Mouse (Mus musculus): ENCODE data around the gene Commd3. TPM values are rescaled to one million over a fixed set of nuclear protein-coding genes. Genes with fewer than 3 reads are reported as not detected.

Commd3 gene
- 117 and 125 TPM in 2 replicates for polyA plus RNA-seq (2012; rRNA removed)

DNA sequence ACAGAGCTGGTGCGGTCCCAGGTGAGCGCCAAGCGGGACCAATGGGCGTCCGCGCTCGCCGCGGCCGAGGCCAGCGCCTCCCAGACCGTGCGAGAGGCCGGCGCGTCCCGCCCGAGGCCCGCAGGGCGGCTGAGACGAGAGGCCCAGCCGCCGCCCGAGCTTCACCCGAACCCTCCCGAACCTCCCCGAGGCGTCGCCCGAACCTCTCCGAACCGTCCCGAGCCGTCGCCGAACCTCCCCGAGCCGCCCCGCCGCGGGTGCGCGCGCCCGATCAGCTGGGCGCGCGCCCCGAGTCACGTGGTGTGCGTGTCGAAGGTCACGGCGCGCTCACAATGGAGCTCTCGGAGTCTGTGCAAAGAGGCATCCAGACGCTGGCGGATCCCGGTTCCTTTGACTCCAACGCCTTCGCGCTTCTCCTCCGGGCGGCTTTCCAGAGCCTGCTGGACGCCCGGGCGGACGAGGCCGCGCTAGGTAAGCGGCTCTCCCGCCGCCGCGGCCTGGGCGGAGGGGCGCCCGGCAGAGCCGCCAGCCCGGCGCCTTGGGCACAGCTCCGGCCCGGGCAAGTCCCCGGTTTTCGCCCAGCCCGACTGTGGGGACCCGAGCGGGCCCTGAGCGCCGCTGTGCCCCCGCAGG lies at the start of gene Commd3:
Gene Commd3, plus strand, starts transcription at position 252 of the 633 bp plus-strand sequence.
- H3K4me3 ChIP-seq (ENCODE audit: insufficient read depth, low read length) = peak within 1 kb of the TSS; percentile 84
- peak; percentile 89 for TF ChIP-seq POLR2A (IDR thresholded peaks at IDR 0.05; ENCODE audit: extremely low read depth, insufficient read depth, low read length)
- TF ChIP-seq CTCF (IDR thresholded peaks at IDR 0.05; ENCODE audit: extremely low read depth, insufficient read depth, low read length) = no peak
- H3K27ac ChIP-seq (ENCODE audit: insufficient read depth, low read length) = peak within 1 kb of the TSS; percentile 96
- H3K4me1 ChIP-seq (ENCODE audit: control insufficient read depth, insufficient read depth, low read length) = no peaks in the 10 kb centered on the region

DNA sequence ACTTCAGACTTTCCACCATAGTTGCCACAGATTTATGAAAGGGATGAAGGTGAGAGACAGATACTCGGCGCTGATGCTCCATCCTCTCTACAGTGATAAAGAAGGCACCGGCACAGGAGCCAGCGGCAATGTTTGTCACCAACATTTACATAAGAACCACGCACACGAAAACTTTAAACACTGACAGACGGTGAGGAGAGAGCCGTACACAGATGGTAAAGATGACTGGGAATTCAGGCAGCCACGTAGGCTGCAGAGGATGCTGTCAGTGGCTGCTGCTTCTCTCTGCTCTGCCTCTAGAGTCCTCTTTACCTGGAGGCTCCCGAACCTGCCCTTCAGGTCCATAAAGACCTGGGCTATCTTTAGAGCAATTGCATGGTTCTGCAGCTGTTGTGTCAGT lies 49.0 kb upstream of the Commd3 start:
- H3K27ac ChIP-seq (ENCODE audit: insufficient read depth, low read length) = no peak overlapping the region
- TF ChIP-seq CTCF (IDR thresholded peaks at IDR 0.05; ENCODE audit: extremely low read depth, insufficient read depth, low read length) (no peak), POLR2A (IDR thresholded peaks at IDR 0.05; ENCODE audit: extremely low read depth, insufficient read depth, low read length) (no peak)
- no peak overlapping the region for H3K4me3 ChIP-seq (ENCODE audit: insufficient read depth, low read length)
- no peaks in the 10 kb centered on the region for H3K4me1 ChIP-seq (ENCODE audit: control insufficient read depth, insufficient read depth, low read length)

DNA sequence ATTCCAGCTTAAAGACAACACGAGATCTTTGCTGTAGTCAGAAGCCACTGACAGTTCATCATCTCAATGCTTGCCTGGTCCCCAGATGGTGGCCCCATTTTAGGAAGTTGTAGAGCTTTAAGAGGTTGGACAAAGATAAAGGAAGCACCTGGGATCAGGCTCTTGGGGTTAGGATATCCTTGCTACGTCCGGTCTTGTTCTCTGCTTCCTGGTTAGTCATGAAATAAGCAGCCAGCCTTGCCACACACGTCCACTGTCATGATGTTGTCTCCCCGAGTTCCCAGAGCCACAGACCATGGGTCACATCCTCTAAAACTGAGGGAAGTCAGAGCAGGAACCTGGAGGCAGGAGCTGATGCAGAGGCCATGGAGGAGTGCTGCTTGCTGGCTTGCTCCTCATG lies 41.6 kb upstream of the Commd3 start:
- no peak for TF ChIP-seq POLR2A (IDR thresholded peaks at IDR 0.05; ENCODE audit: extremely low read depth, insufficient read depth, low read length)
- TF ChIP-seq CTCF (IDR thresholded peaks at IDR 0.05; ENCODE audit: extremely low read depth, insufficient read depth, low read length) = no peak

DNA sequence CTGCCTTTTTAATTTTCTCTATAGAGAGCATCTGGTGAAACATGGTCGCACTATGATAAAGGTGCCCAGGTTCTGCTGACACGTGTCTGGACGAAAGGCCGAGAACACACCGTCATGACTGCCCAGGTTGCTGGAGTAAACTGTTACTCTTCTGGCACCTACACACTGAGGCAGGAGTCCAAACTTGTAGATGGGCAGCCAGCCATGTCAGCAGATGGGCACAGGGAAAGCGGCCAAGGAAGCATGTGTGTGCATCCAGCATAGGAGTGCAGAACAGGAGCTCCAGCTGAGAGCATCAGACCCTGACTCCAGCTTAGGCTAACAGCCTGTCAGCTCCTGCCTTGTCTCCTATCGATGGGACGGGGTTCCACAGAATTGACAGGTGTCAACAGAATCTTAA lies 37.1 kb upstream of the Commd3 start:
- Histone ChIP-seq H3K4me3 (ENCODE audit: insufficient read depth, low read length) (no peak overlapping the region), H3K27ac (ENCODE audit: insufficient read depth, low read length) (no peak overlapping the region), H3K4me1 (ENCODE audit: control insufficient read depth, insufficient read depth, low read length) (no peaks in the 10 kb centered on the region)
- no peak for TF ChIP-seq POLR2A (IDR thresholded peaks at IDR 0.05; ENCODE audit: extremely low read depth, insufficient read depth, low read length)
- TF ChIP-seq CTCF (IDR thresholded peaks at IDR 0.05; ENCODE audit: extremely low read depth, insufficient read depth, low read length) = no peak

More for the DNA sequence above, 41.6 kb upstream of the Commd3 start:
- no peak overlapping the region for H3K4me3 ChIP-seq (ENCODE audit: insufficient read depth, low read length)
- H3K27ac ChIP-seq (ENCODE audit: insufficient read depth, low read length) = no peak overlapping the region
- H3K4me1 ChIP-seq (ENCODE audit: control insufficient read depth, insufficient read depth, low read length) = no peaks in the 10 kb centered on the region

DNA sequence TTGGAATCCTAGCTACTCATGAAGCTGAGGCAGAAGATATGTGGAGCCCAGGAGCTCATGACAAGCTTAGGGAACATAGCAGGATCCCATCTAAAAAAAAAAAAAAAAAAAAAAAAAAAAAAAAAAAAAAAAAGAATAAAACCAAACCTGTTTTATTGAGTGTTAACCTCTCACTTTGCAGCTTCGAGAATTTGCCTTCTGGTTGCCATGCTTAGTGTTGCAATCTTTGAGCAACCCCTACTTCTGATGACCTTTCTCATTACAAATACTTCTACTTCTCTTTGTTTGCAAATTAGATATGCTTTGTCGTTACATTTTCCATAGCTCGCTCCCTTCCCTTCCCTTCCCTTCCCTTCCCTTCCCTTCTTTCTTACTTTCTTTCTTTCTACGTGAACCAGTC lies 23.6 kb upstream of the Commd3 start:
- no peak overlapping the region for H3K27ac ChIP-seq (ENCODE audit: insufficient read depth, low read length)
- no peak for TF ChIP-seq POLR2A (IDR thresholded peaks at IDR 0.05; ENCODE audit: extremely low read depth, insufficient read depth, low read length)
- no peak for TF ChIP-seq CTCF (IDR thresholded peaks at IDR 0.05; ENCODE audit: extremely low read depth, insufficient read depth, low read length)
- H3K4me3 ChIP-seq (ENCODE audit: insufficient read depth, low read length) = no peak overlapping the region
- no peaks in the 10 kb centered on the region for H3K4me1 ChIP-seq (ENCODE audit: control insufficient read depth, insufficient read depth, low read length)

DNA sequence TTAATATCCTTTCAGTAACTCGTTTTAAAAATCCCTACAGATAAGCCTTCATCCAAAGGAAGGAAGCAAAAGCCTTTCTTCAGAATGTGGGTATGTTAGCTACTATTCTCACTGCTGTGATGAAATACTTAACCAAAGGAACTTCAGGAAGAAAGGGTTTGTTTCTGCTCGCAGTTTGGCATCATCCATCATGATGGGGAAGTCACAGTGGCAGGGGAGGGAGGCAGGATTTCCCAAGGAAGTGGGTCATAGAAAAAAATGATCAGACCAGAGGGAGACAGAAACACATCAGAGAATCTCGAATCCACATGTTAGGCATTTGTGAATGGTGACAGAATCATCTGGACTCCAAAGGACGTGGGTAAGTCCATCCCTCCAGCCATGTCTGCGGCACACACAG lies 17.4 kb upstream of the Commd3 start:
- Histone ChIP-seq H3K4me3 (ENCODE audit: insufficient read depth, low read length) (no peak overlapping the region), H3K4me1 (ENCODE audit: control insufficient read depth, insufficient read depth, low read length) (no peaks in the 10 kb centered on the region), H3K27ac (ENCODE audit: insufficient read depth, low read length) (no peak overlapping the region)
- TF ChIP-seq CTCF (IDR thresholded peaks at IDR 0.05; ENCODE audit: extremely low read depth, insufficient read depth, low read length) = no peak
- no peak for TF ChIP-seq POLR2A (IDR thresholded peaks at IDR 0.05; ENCODE audit: extremely low read depth, insufficient read depth, low read length)

DNA sequence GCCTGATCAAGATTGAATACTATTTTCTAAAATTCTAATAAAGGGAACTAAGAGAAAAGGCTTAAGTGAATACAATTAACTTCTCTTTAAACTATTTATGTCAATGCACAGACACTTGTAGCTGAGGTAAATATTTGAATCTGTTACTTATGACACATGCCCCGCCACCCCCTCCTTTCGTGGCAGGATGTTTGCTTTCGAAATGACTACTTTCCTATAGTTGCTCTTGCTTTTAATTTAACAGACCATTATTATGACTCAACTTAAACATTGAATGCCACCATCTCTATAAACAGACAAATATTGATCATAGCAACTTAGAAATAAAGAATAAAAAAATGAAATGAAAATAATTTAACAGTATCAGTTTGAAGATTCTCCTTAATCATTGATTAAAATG lies 8.2 kb upstream of the Commd3 start:
- Histone ChIP-seq H3K4me1 (ENCODE audit: control insufficient read depth, insufficient read depth, low read length) (no peaks in the 10 kb centered on the region), H3K27ac (ENCODE audit: insufficient read depth, low read length) (no peak overlapping the region), H3K4me3 (ENCODE audit: insufficient read depth, low read length) (no peak overlapping the region)
- TF ChIP-seq CTCF (IDR thresholded peaks at IDR 0.05; ENCODE audit: extremely low read depth, insufficient read depth, low read length) = no peak

DNA sequence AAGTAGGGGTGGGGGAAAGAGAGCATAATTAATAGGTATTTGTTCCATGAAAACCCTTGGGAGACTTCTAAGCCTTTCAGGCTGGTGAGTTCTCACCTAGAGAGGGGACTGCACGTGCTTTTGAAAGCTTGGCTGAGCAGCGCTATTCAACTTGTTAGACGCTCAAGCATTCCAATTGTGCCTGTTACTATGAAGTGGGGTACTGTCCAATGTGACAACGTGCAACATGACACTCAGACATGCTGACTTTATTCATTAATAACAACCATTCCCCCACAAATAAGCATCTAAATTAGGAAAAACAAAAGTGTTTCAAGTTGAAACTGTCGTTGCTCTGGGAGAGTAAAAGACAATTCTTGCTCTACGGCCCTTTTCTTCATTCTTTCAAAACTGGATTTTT lies 1.1 kb upstream of the Commd3 start:
- no peak for TF ChIP-seq CTCF (IDR thresholded peaks at IDR 0.05; ENCODE audit: extremely low read depth, insufficient read depth, low read length)
- TF ChIP-seq POLR2A (IDR thresholded peaks at IDR 0.05; ENCODE audit: extremely low read depth, insufficient read depth, low read length) = no peak
- H3K4me1 ChIP-seq (ENCODE audit: control insufficient read depth, insufficient read depth, low read length) = no peaks in the 10 kb centered on the region
- no peak overlapping the region for H3K4me3 ChIP-seq (ENCODE audit: insufficient read depth, low read length)
- H3K27ac ChIP-seq (ENCODE audit: insufficient read depth, low read length) = no peak overlapping the region

DNA sequence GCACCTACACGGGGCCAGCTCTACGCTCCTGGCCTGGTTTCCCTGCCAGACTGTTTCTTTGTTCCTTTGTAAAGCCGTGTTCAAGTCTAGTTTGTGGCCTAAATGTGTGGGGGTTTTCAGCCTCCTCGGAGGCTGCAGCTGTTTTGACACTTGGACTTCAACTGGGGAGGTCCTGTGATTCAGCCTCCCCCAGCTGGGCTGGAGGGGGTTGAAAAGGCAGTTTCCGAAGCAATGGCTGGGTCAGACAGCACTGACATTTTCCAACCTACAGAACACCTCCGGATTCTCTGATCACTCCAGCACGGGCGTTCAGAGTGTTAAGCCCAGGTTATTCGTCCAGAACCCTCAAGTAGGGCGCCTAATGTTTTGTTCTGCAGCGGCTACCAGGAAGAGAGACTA lies 581 bp downstream of the Commd3 start:
- H3K4me1 ChIP-seq (ENCODE audit: control insufficient read depth, insufficient read depth, low read length) = no peaks in the 10 kb centered on the region
- peak overlapping the region; percentile 84 for H3K4me3 ChIP-seq (ENCODE audit: insufficient read depth, low read length)
- no peak for TF ChIP-seq CTCF (IDR thresholded peaks at IDR 0.05; ENCODE audit: extremely low read depth, insufficient read depth, low read length)
- TF ChIP-seq POLR2A (IDR thresholded peaks at IDR 0.05; ENCODE audit: extremely low read depth, insufficient read depth, low read length) = no peak
- H3K27ac ChIP-seq (ENCODE audit: insufficient read depth, low read length) = peak overlapping the region; percentile 96

DNA sequence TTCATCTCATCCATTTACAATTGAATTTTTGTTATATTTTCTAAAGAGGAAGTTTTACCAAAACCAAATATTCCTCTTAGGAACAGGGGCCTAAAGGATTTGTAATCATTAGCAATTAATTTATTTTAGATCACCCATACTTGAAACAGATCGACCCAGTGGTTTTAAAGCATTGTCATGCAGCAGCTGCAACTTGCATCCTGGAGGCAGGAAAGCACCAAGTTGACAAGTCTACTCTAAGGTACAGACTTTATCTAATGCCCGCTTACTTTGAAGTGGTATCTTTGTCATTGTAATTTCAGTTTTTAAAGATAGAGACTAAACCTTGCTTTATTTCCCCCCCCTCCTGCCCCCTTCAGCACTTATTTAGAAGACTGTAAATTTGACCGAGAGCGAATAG lies 1.6 kb downstream of the Commd3 start:
- Histone ChIP-seq H3K27ac (ENCODE audit: insufficient read depth, low read length) (no peak overlapping the region), H3K4me1 (ENCODE audit: control insufficient read depth, insufficient read depth, low read length) (peaks cover 2% of the 10 kb centered on the region; the same call in 1 of the 2 replicates), H3K4me3 (ENCODE audit: insufficient read depth, low read length) (peak overlapping the region; percentile 84; the same call in 1 of the 2 replicates)
- TF ChIP-seq CTCF (IDR thresholded peaks at IDR 0.05; ENCODE audit: extremely low read depth, insufficient read depth, low read length) (no peak), POLR2A (IDR thresholded peaks at IDR 0.05; ENCODE audit: extremely low read depth, insufficient read depth, low read length) (no peak)

Measured in cortical plate, adult 2 months (tissue).